25 mouse cellular contexts compared by ENCODE assay signal in genomic region chr5:146736970-146737495, GRCm38 (mm10). TPM values are rescaled to one million over a fixed set of nuclear protein-coding genes. Genes with fewer than 3 reads are reported as not detected.
DNase-seq lines count a peak whose midpoint lies in the region; ATAC-seq and TF ChIP-seq lines count a peak whose summit lies in the region.
"Had no signal": no experiment of that assay in that cellular context is flagged by ENCODE, and none has a peak within 500 bp of the region (broad histone marks: within the 10 kb centered on the region; RNA-seq: fewer than 3 reads in every experiment).

No protein-coding gene starts in this region.

- peaks cover 43% of the 10 kb centered on the region for H3K36me3 ChIP-seq in forebrain, embryonic 14.5 days (ENCODE audit: control insufficient read depth, insufficient read depth, low read length)
- H3K36me3 ChIP-seq in forebrain, embryonic 10.5 days (replicated peaks), result peaks cover 64% of the 10 kb centered on the region
- H3K36me3 ChIP-seq in intestine, postnatal 0 days (ENCODE audit: control insufficient read depth, insufficient read depth), result peaks cover 60% of the 10 kb centered on the region
- H3K36me3 ChIP-seq in intestine, embryonic 15.5 days, result peaks cover 20% of the 10 kb centered on the region
- H3K36me3 ChIP-seq in E14TG2a.4 (ENCODE audit: insufficient read depth, low read length), result peaks cover 64% of the 10 kb centered on the region
- peaks cover 26% of the 10 kb centered on the region for H3K36me3 ChIP-seq in hindbrain, embryonic 16.5 days (ENCODE audit: control insufficient read depth, insufficient read depth, low read length)

- H3K4me1 ChIP-seq in forebrain, embryonic 14.5 days (ENCODE audit: control insufficient read depth, insufficient read depth, low read length), result no peaks in the 10 kb centered on the region
- 0 out of 2 replicates have a peak, but pooled peaks cover 3% of the 10 kb centered on the region for H3K4me1 ChIP-seq in forebrain, embryonic 10.5 days
- H3K4me1 ChIP-seq in intestine, postnatal 0 days (replicated peaks; ENCODE audit: control insufficient read depth, insufficient read depth, low read length), result no peaks in the 10 kb centered on the region; the same call in 1 of the 2 replicates
- peaks cover 5% of the 10 kb centered on the region; the same call in 1 of the 2 replicates for H3K4me1 ChIP-seq in intestine, embryonic 15.5 days (replicated peaks)
- peaks cover 64% of the 10 kb centered on the region for H3K4me1 ChIP-seq in E14TG2a.4 (replicated peaks; ENCODE audit: low read depth, low read length)
- H3K4me1 ChIP-seq in hindbrain, embryonic 16.5 days (ENCODE audit: control insufficient read depth, insufficient read depth, low read depth, low read length), result no peaks in the 10 kb centered on the region
- H3K4me1 ChIP-seq: embryonic facial prominence, embryonic 10.5 days; heart, embryonic 12.5 days; midbrain, embryonic 13.5 days; stomach, embryonic 15.5 days had no signal

- no peaks in the 10 kb centered on the region for H3K9me3 ChIP-seq in forebrain, embryonic 14.5 days (replicated peaks; ENCODE audit: control insufficient read depth, low read length)
- no peaks in the 10 kb centered on the region for H3K9me3 ChIP-seq in forebrain, embryonic 10.5 days
- H3K9me3 ChIP-seq in intestine, postnatal 0 days (ENCODE audit: control insufficient read depth), result no peaks in the 10 kb centered on the region
- no peaks in the 10 kb centered on the region for H3K9me3 ChIP-seq in intestine, embryonic 15.5 days
- no peaks in the 10 kb centered on the region for H3K9me3 ChIP-seq in E14TG2a.4 (ENCODE audit: low read length)
- no peaks in the 10 kb centered on the region for H3K9me3 ChIP-seq in hindbrain, embryonic 16.5 days (ENCODE audit: control insufficient read depth, low read length)
- H3K9me3 ChIP-seq: embryonic facial prominence, embryonic 10.5 days; heart, embryonic 12.5 days; limb, embryonic 12.5 days; liver, embryonic 12.5 days; midbrain, embryonic 13.5 days; stomach, embryonic 15.5 days had no signal

- 80% methylated on average over 9 of the region's 9 CpGs for WGBS in forebrain, embryonic 14.5 days
- 92% methylated on average over 9 of the region's 9 CpGs for WGBS in forebrain, embryonic 10.5 days
- WGBS in intestine, postnatal 0 days, result 67% methylated on average over 9 of the region's 9 CpGs
- 81% methylated on average over 9 of the region's 9 CpGs for WGBS in intestine, embryonic 15.5 days
- 57% methylated on average over 9 of the region's 9 CpGs for WGBS in hindbrain, embryonic 16.5 days

- no peak overlapping the region for H3K9ac ChIP-seq in forebrain, embryonic 14.5 days (ENCODE audit: low read length)
- H3K9ac ChIP-seq in intestine, postnatal 0 days (ENCODE audit: low read depth, low read length), result no peak overlapping the region
- H3K9ac ChIP-seq in intestine, embryonic 15.5 days, result no peak overlapping the region
- no peak overlapping the region for H3K9ac ChIP-seq in hindbrain, embryonic 16.5 days (ENCODE audit: low read depth, low read length)
- H3K9ac ChIP-seq: heart, embryonic 12.5 days; limb, embryonic 12.5 days; liver, embryonic 12.5 days; midbrain, embryonic 13.5 days; stomach, embryonic 15.5 days had no signal

- DNase-seq in forebrain, embryonic 14.5 days (ENCODE audit: low spot score), result peak; percentile 34
- DNase-seq in forebrain, embryonic 10.5 days (ENCODE audit: extremely low spot score, low spot score), result no peak
- no peak for DNase-seq in lung, postnatal 36 days
- DNase-seq: adrenal gland, postnatal 25 days; cerebellum, adult 11-12 months; cerebellum, postnatal 10 days; gastrocnemius, postnatal 25 days; heart, adult 18-20 months; heart, postnatal 10 days; kidney, adult 8-10 months; kidney, postnatal 10 days; lung, adult 18-20 months; lung, postnatal 10 days; thymus, adult 18-20 months; thymus, postnatal 36 days had no signal

- no peak overlapping the region for H3K4me2 ChIP-seq in forebrain, embryonic 14.5 days (ENCODE audit: low read length)
- no peak overlapping the region for H3K4me2 ChIP-seq in intestine, postnatal 0 days (replicated peaks; ENCODE audit: low read depth)
- no peak overlapping the region for H3K4me2 ChIP-seq in intestine, embryonic 15.5 days (replicated peaks)
- H3K4me2 ChIP-seq in hindbrain, embryonic 16.5 days (ENCODE audit: low read length), result no peak overlapping the region
- H3K4me2 ChIP-seq: heart, embryonic 12.5 days; limb, embryonic 12.5 days; liver, embryonic 12.5 days; midbrain, embryonic 13.5 days; stomach, embryonic 15.5 days had no signal

- H3K27ac ChIP-seq in forebrain, embryonic 14.5 days (ENCODE audit: low read depth, low read length), result no peak overlapping the region
- no peak overlapping the region for H3K27ac ChIP-seq in forebrain, embryonic 10.5 days
- H3K27ac ChIP-seq in intestine, postnatal 0 days (ENCODE audit: low read depth, low read length), result peak overlapping the region; percentile 50; the same call in 1 of the 2 replicates
- no peak overlapping the region for H3K27ac ChIP-seq in intestine, embryonic 15.5 days
- no peak overlapping the region for H3K27ac ChIP-seq in hindbrain, embryonic 16.5 days (ENCODE audit: low read depth, low read length)
- H3K27ac ChIP-seq: embryonic facial prominence, embryonic 10.5 days; limb, embryonic 12.5 days; liver, embryonic 12.5 days; midbrain, embryonic 13.5 days; stomach, embryonic 15.5 days had no signal

- H3K27me3 ChIP-seq in forebrain, embryonic 14.5 days (replicated peaks; ENCODE audit: control insufficient read depth, insufficient read depth, low read length), result no peaks in the 10 kb centered on the region
- H3K27me3 ChIP-seq in forebrain, embryonic 10.5 days (ENCODE audit: poor library complexity, severe bottlenecking), result no peaks in the 10 kb centered on the region
- no peaks in the 10 kb centered on the region for H3K27me3 ChIP-seq in intestine, postnatal 0 days (replicated peaks; ENCODE audit: control insufficient read depth, insufficient read depth, low read length)
- no peaks in the 10 kb centered on the region for H3K27me3 ChIP-seq in intestine, embryonic 15.5 days (replicated peaks)
- no peaks in the 10 kb centered on the region for H3K27me3 ChIP-seq in E14TG2a.4 (ENCODE audit: insufficient read depth, low read length)
- H3K27me3 ChIP-seq in hindbrain, embryonic 16.5 days (replicated peaks; ENCODE audit: control insufficient read depth, insufficient read depth, low read length), result no peaks in the 10 kb centered on the region
- H3K27me3 ChIP-seq: heart, embryonic 12.5 days; limb, embryonic 12.5 days; liver, embryonic 12.5 days; midbrain, embryonic 13.5 days; stomach, embryonic 15.5 days had no signal

- TF ChIP-seq CTCF in intestine, postnatal 0 days (IDR thresholded peaks at IDR 0.05; ENCODE audit: low read depth), result no peak
- TF ChIP-seq CTCF in E14TG2a.4 (conservative IDR thresholded peaks at IDR 0.05; ENCODE audit: low read length), result no peak

- ATAC-seq in forebrain, embryonic 14.5 days, result no peak
- ATAC-seq in intestine, postnatal 0 days, result peak; percentile 23; the same call in 1 of the 2 replicates
- ATAC-seq in intestine, embryonic 15.5 days, result no peak
- ATAC-seq in hindbrain, embryonic 16.5 days, result peak; percentile 48; the same call in 1 of the 2 replicates
- ATAC-seq: liver, embryonic 12.5 days; midbrain, embryonic 13.5 days had no signal

- H3K4me3 ChIP-seq in forebrain, embryonic 14.5 days (ENCODE audit: low read depth, low read length), result no peak overlapping the region
- H3K4me3 ChIP-seq in forebrain, embryonic 10.5 days, result no peak overlapping the region
- H3K4me3 ChIP-seq in intestine, postnatal 0 days (ENCODE audit: low read depth, low read length), result no peak overlapping the region
- no peak overlapping the region for H3K4me3 ChIP-seq in intestine, embryonic 15.5 days (replicated peaks)
- peak overlapping the region; percentile 23; the same call in 1 of the 2 replicates for H3K4me3 ChIP-seq in E14TG2a.4 (replicated peaks; ENCODE audit: low read length)
- H3K4me3 ChIP-seq in hindbrain, embryonic 16.5 days (ENCODE audit: low read length), result no peak overlapping the region
- H3K4me3 ChIP-seq: embryonic facial prominence, embryonic 10.5 days; heart, embryonic 12.5 days; limb, embryonic 12.5 days; liver, embryonic 12.5 days; midbrain, embryonic 13.5 days; stomach, embryonic 15.5 days had no signal

RNA-seq across cellular contexts. Expression of gene Usp12, which starts 57.8 kb away (rescaled TPM):
- polyA plus RNA-seq in forebrain, embryonic 14.5 days (2014; fragmentation: Nextera tagmentation; extraction: Ambion mirVana), result 9.6 and 10.5 TPM in 2 replicates
- 13.2 and 14.2 TPM in 2 replicates for polyA plus RNA-seq in forebrain, embryonic 10.5 days (2016; fragmentation: Nextera tagmentation; extraction: Ambion mirVana)
- polyA plus RNA-seq in intestine, postnatal 0 days (2015; fragmentation: Nextera tagmentation; extraction: Ambion mirVana), result 21.7 and 24.0 TPM in 2 replicates
- 27.9 and 28.7 TPM in 2 replicates for polyA plus RNA-seq in intestine, embryonic 15.5 days (2015; fragmentation: Nextera tagmentation; extraction: Ambion mirVana)
- 13.0 and 14.8 TPM in 2 replicates for polyA plus RNA-seq in hindbrain, embryonic 16.5 days (2015; fragmentation: Nextera tagmentation; extraction: Ambion mirVana)

Comparison
In these comparisons a context has a peak if more than half of its experiments do, and no peak if none do; other contexts are left out.
1. ATAC-seq: peak in intestine, postnatal 0 days (single experiment) and hindbrain, embryonic 16.5 days (single experiment); none in forebrain, embryonic 14.5 days (single experiment) and intestine, embryonic 15.5 days (single experiment).